Mouse (Mus musculus) kidney, adult 2 months (tissue): ENCODE measurements at regions not wholly inside any gene's neighbourhood (a gene's known extent, or its start where the extent isn't known, plus 50 kb on each side); places are given as distances from the start of the nearest gene placed in this dataset.

Experiments
- CTCF ChIP-seq: fragments of 200-500 bp; conservative IDR thresholded peaks from 2 replicates; pipeline ENCODE4 v1.5.1; 2011; ENCODE audit warnings: low read depth, mild to moderate bottlenecking, control low read depth, low read length, moderate library complexity, mixed read lengths; ENCODE audit not compliant: insufficient read depth, insufficient read length
- POLR2A ChIP-seq: fragments of 200-500 bp; IDR thresholded peaks from one replicate; pipeline ENCODE4 v1.6.1; 2011; ENCODE audit warnings: low read depth, low read length, control low read depth

GRCm38 (mm10) chr2:137754481-137754880 lies 501.9 kb upstream of the Btbd3 start:
- TF ChIP-seq CTCF = no peak
- TF ChIP-seq POLR2A = no peak
